Mouse (Mus musculus) midbrain, embryonic 16.5 days (tissue): ENCODE results near the gene Lck. TPM values are rescaled to one million over a fixed set of nuclear protein-coding genes. Genes with fewer than 3 reads are reported as not detected.

ENCODE experiments used
- ATAC-seq: fragments of 200-750 bp; cut with Nextera tagmentation; 2 replicates; pipeline ENCODE4 v1.8.0; 2017; ENCODE audit warnings: moderate TSS enrichment
- H3K27ac ChIP-seq: fragments of 300-500 bp; sonication (generic); 2 replicates; pipeline ENCODE4 v1.5.1; 2014; ENCODE audit warnings: mild to moderate bottlenecking, low read length, mixed read lengths
- H3K27me3 ChIP-seq: fragments of 300-500 bp; sonication (generic); 2 replicates; pipeline ENCODE4 v1.6.1; 2014; ENCODE audit warnings: low read depth, low read length, mixed read lengths; ENCODE audit not compliant: control insufficient read depth, insufficient read depth
- H3K36me3 ChIP-seq: fragments of 300-500 bp; sonication (generic); 2 replicates; pipeline ENCODE4 v1.6.1; 2014; ENCODE audit warnings: mild to moderate bottlenecking, low read length, moderate library complexity, mixed read lengths; ENCODE audit not compliant: control insufficient read depth, insufficient read depth
- H3K4me1 ChIP-seq: fragments of 300-500 bp; sonication (generic); 2 replicates; pipeline ENCODE4 v1.6.1; 2014; ENCODE audit warnings: mild to moderate bottlenecking, low read length, mixed read lengths; ENCODE audit not compliant: control insufficient read depth, insufficient read depth
- H3K4me2 ChIP-seq: fragments of 300-500 bp; sonication (generic); 2 replicates; pipeline ENCODE4 v1.6.1; 2014; ENCODE audit warnings: mild to moderate bottlenecking, low read length, mixed read lengths
- H3K4me3 ChIP-seq: fragments of 300-500 bp; sonication (generic); 2 replicates; pipeline ENCODE4 v1.5.1; 2014; ENCODE audit warnings: low read depth, mild to moderate bottlenecking, low read length, moderate library complexity, mixed read lengths
- H3K9ac ChIP-seq: fragments of 300-500 bp; sonication (generic); 2 replicates; pipeline ENCODE4 v1.6.1; 2014; ENCODE audit warnings: low read depth, low read length, mixed read lengths
- H3K9me3 ChIP-seq: fragments of 300-500 bp; sonication (generic); replicated peaks from 2 replicates; pipeline ENCODE4 v1.6.1; 2014; ENCODE audit warnings: mild to moderate bottlenecking, low read length, mixed read lengths; ENCODE audit not compliant: control insufficient read depth, poor library complexity, severe bottlenecking
- WGBS: fragments of 180-500 bp; shearing (Covaris S2); extraction: QIAGEN DNeasy Blood & Tissue Kit; methylation state at CpG from one replicate; pipeline ENCODE4 v1.1.7; 2014; 5-methylcytosine and 5-hydroxymethylcytosine counted together
- polyA plus RNA-seq: library from polyadenylated mRNA; unstranded; fragments of >200 nt; fragmentation: Nextera tagmentation; extraction: Ambion mirVana; gene quantifications from 2 replicates; pipeline ENCODE4 v1.2.1, GENCODE M21; 2015

The Lck gene
- polyA plus RNA-seq, 1 experiment from 2014 or later, result 16.2 TPM

DNA sequence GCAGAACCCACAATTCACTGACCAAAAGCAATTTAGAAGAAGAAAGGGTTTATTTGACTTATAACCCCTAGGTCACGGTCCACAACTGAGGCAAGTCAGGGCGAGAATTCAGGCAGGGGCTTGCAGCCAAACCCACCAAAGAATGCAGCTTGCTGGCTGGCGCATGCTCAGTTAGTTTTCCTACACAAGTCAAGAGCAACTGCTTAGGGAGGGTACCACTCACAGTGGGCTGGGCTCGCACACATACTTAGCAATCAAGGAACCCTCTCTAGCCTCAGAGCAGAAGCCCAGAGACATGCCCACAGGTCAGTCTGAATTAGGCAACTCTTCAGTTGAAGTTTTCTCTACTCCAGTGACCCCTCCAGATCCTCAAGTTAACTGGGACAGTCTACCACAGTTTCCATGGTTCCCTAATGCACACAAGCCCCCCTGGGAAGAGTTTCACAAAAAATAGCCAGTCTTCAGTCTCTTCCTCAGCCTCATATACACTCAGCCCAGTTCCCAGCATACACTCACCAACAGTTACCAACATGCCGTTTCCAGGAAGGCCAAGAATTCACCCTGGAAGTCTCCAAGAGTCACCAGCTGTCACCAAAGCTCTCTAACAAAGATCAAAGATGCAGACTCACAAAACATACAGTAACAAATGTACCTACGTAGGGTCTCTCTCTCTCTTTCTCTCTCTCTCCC lies 62.6 kb downstream of the Lck start:
- no peaks in the 10 kb centered on the region for H3K27me3 ChIP-seq
- WGBS, result 39% methylated on average over 6 of the region's 6 CpGs
- H3K9me3 ChIP-seq, result no peaks in the 10 kb centered on the region
- H3K4me1 ChIP-seq, result peaks cover 11% of the 10 kb centered on the region
- H3K36me3 ChIP-seq, result no peaks in the 10 kb centered on the region; the same call in 1 of the 2 replicates
- no peak for ATAC-seq
- H3K4me2 ChIP-seq, result no peak overlapping the region
- no peak overlapping the region for H3K27ac ChIP-seq
- H3K4me3 ChIP-seq, result no peak overlapping the region
- H3K9ac ChIP-seq, result no peak overlapping the region

DNA sequence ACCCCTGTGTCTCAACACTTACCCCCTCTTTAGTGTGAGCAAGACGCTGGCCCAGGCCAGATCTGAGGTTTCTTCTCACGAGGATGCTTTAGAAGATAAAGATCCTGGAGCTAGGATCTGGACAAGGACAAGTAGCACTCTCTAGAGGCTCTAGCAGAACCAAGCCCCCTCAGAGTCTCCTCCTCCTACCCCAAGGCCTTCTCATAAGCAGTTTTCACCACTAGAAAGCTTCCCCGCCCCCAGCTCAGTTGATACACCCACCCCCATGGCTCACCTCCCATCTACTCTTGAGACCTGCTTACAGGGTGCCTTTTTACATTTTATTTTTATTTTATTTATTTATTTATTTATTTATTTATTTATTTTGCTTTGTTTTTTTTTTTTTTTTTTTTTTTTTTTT lies 63.8 kb downstream of the Lck start:
- H3K4me2 ChIP-seq, result no peak overlapping the region
- H3K36me3 ChIP-seq, result no peaks in the 10 kb centered on the region
- no peak overlapping the region for H3K4me3 ChIP-seq
- H3K9me3 ChIP-seq, result no peaks in the 10 kb centered on the region
- ATAC-seq, result no peak
- WGBS, result 52% methylated on average over 3 of the region's 3 CpGs
- peaks cover 4% of the 10 kb centered on the region; the same call in 1 of the 2 replicates for H3K4me1 ChIP-seq
- H3K27me3 ChIP-seq, result no peaks in the 10 kb centered on the region
- H3K27ac ChIP-seq, result no peak overlapping the region
- no peak overlapping the region for H3K9ac ChIP-seq

DNA sequence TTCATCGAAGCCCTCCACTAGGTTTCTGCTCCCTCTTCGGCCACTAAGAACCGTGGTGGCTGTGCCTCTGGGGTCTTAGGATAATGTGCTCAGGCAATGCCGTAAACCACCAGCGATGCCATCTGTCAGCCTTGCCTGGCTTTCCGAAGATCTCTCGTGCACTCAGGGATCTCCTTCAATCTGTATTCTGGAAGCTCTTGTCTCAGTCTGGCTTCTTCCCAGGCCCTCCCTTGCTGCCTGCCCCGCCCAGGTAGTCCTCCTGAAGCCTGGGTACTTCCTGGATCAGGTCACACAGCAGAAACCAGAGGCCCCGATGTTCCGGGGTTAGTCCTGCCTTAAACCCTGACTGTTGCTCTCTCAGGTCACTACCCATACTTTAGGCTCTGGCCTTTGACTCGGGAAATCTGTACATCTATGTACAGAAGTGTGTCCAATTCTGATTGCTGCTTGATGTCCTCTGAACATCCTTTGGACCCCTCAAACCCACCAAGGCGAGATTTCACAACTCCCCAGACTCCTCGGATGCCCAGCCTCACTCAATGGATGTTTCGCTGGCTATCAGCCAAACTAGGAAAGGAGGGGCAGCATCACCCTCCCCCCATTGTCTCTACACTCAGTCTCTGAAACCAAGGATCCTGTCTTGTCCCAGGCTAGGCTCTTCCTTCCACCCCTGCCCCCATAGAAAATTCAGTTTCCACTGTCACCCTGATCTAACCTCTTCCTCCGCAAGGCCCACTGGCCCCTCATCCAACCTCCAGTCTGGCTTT lies 64.4 kb downstream of the Lck start:
- Histone ChIP-seq H3K4me1 (peaks cover 4% of the 10 kb centered on the region; the same call in 1 of the 2 replicates), H3K27ac (no peak overlapping the region), H3K9ac (no peak overlapping the region), H3K27me3 (no peaks in the 10 kb centered on the region), H3K4me2 (no peak overlapping the region), H3K9me3 (no peaks in the 10 kb centered on the region), H3K36me3 (no peaks in the 10 kb centered on the region), H3K4me3 (no peak overlapping the region)
- WGBS, result 57% methylated on average over 15 of the region's 15 CpGs
- ATAC-seq, result no peak

- H3K4me3 ChIP-seq, result no peak overlapping the region
- H3K27ac ChIP-seq, result no peak overlapping the region
- 84% methylated on average over 3 of the region's 3 CpGs for WGBS
- no peak for ATAC-seq
- peaks cover 4% of the 10 kb centered on the region; the same call in 1 of the 2 replicates for H3K4me1 ChIP-seq
- no peak overlapping the region for H3K9ac ChIP-seq
- no peaks in the 10 kb centered on the region for H3K27me3 ChIP-seq
- H3K4me2 ChIP-seq, result no peak overlapping the region
- no peaks in the 10 kb centered on the region for H3K9me3 ChIP-seq
- no peaks in the 10 kb centered on the region for H3K36me3 ChIP-seq
Observed at GRCm38 (mm10) chr4:129508237-129508515, 65.3 kb downstream of the Lck start.

DNA sequence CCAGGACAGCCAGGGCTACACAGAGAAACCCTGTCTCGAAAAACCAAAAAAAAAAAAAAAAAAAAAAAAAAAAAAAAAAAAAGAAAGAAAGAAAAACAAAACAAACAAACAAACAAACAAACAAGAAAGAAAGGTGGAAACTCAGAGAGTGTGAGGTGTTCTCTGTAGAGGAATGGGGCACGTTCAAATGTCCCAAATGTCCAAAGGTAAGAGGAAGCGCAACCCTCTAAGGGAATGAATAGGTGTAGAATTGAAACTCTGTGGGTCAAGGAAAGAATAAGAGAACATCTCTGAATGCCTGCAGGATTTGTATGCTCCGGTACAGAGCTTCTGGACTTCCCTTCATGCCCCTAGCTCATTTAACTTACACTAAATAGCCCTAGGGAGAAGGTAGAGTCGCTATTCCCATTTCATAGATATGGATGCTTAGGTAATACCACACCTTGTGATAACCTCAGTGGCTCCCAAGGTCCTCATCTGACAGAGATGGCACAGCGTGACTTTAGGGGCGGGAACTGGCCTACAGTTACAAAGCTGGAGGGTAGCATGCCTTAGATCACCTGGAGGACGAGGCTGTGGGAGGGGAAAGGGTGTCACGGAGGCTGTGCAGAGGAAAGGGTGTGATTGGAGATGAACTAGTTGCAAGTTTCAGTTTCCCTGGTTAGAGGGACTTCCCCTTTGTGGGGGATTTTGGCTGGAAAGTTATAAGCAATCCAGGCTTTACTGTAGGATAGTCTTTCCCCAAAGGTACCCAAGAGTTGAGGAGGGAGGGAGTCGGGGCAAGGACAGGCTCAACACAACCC lies 65.8 kb downstream of the Lck start:
- no peak for ATAC-seq
- no peaks in the 10 kb centered on the region for H3K36me3 ChIP-seq
- WGBS, result 71% methylated on average over 9 of the region's 10 CpGs

GRCm38 (mm10) chr4:129505511-129505910 lies 67.9 kb downstream of the Lck start:
- Histone ChIP-seq H3K9ac (no peak overlapping the region), H3K4me3 (no peak overlapping the region), H3K9me3 (no peaks in the 10 kb centered on the region), H3K4me2 (no peak overlapping the region), H3K4me1 (peaks cover 9% of the 10 kb centered on the region), H3K27ac (no peak overlapping the region), H3K36me3 (no peaks in the 10 kb centered on the region), H3K27me3 (no peaks in the 10 kb centered on the region)
- WGBS, result 80% methylated on average over 3 of the region's 3 CpGs
- ATAC-seq, result no peak

More for the DNA sequence above, 65.8 kb downstream of the Lck start:
- peaks cover 4% of the 10 kb centered on the region; the same call in 1 of the 2 replicates for H3K4me1 ChIP-seq
- H3K9me3 ChIP-seq, result no peaks in the 10 kb centered on the region
- H3K4me3 ChIP-seq, result no peak overlapping the region
- H3K4me2 ChIP-seq, result no peak overlapping the region
- no peak overlapping the region for H3K27ac ChIP-seq
- no peaks in the 10 kb centered on the region for H3K27me3 ChIP-seq
- H3K9ac ChIP-seq, result no peak overlapping the region

DNA sequence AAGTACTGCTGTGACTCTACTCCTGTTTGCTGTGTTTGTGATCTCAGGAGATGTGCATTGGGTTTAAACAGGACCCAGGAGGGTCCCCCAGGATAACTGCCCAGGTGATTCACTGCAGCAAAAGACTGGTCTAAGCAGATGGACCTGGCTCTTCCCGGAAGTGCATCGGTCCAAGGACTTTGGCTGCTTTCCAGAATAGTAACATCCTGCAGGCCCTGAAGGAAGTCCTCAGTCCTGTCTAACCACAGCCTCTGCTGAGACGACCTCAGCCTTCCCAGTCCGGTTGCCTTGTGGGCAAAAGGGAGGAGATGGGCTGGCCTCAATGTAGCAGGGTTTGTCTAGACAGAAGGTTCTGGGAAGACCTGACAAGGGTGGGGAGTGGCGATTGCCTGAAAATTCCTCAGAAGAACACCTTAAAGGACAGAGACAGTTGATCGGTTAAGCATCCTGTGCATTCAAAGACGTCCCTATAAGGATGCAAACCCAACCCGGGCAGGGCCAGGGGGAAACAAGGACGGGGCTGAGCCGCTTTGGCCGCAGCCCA lies 70.5 kb downstream of the Lck start:
- Histone ChIP-seq H3K36me3 (no peaks in the 10 kb centered on the region), H3K4me2 (no peak overlapping the region), H3K27ac (no peak overlapping the region), H3K9me3 (no peaks in the 10 kb centered on the region), H3K4me1 (peaks cover 4% of the 10 kb centered on the region; the same call in 1 of the 2 replicates), H3K27me3 (no peaks in the 10 kb centered on the region), H3K9ac (no peak overlapping the region), H3K4me3 (no peak overlapping the region)
- ATAC-seq, result no peak
- 79% methylated on average over 11 of the region's 11 CpGs for WGBS

DNA sequence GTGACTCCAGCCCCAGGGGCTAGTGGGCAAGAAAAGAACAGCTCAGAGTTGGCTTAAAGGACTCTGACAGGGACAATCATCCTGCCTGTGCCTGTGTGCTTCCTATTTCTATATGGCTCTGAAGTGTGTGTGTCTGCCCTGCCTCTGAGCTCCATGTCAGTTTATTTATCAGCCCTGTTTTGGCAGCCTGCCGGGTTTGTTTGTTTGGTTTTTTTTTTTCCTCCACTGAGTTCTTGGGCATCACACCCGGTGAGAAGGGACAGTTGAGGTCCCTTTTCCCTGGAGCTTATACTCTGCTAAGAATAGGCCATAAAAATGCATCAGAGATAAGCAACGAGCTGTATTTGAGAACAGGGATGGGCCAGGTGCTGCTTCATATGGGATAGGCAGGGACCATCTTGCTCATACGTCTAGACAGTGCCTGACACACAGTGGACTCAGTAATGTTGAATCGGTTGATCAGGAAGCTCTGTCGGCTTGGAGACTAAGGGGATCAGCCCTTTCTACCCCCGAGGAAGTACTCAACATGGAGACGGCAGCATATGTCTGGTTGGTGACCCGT lies 71.0 kb downstream of the Lck start:
- Histone ChIP-seq H3K9me3 (no peaks in the 10 kb centered on the region), H3K27ac (no peak overlapping the region), H3K4me1 (peaks cover 4% of the 10 kb centered on the region; the same call in 1 of the 2 replicates), H3K36me3 (no peaks in the 10 kb centered on the region), H3K9ac (no peak overlapping the region), H3K4me2 (no peak overlapping the region), H3K27me3 (no peaks in the 10 kb centered on the region), H3K4me3 (no peak overlapping the region)
- ATAC-seq, result no peak
- 78% methylated on average over 9 of the region's 9 CpGs for WGBS
